Mouse (Mus musculus) forebrain, embryonic 15.5 days (tissue): ENCODE measurements around the gene A730009L09Rik. TPM values are rescaled to one million over a fixed set of nuclear protein-coding genes. Genes with fewer than 3 reads are reported as not detected.

Experiments used
- polyA plus RNA-seq: library from polyadenylated mRNA; unstranded; fragments of >200 nt; fragmentation: Nextera tagmentation; extraction: Ambion mirVana; gene quantifications from 2 replicates; pipeline ENCODE4 v1.2.1, GENCODE M21; 2015

Gene A730009L09Rik
- polyA plus RNA-seq, 1 experiment from 2014 or later: not detected

Other genes with a start within 250 kb of the A730009L09Rik start
- 34.4 and 35.4 TPM in 2 replicates for gene Mrpl39, start 220.6 kb downstream of the A730009L09Rik start, polyA plus RNA-seq